Mouse (Mus musculus): Measurements from ENCODE around the gene Rab33a. TPM values are rescaled to one million over a fixed set of nuclear protein-coding genes. Genes with fewer than 3 reads are reported as not detected.

The Rab33a gene
- 39.2 and 45.0 TPM in 2 replicates for polyA plus RNA-seq (2016; fragmentation: Nextera tagmentation; extraction: Ambion mirVana)

DNA sequence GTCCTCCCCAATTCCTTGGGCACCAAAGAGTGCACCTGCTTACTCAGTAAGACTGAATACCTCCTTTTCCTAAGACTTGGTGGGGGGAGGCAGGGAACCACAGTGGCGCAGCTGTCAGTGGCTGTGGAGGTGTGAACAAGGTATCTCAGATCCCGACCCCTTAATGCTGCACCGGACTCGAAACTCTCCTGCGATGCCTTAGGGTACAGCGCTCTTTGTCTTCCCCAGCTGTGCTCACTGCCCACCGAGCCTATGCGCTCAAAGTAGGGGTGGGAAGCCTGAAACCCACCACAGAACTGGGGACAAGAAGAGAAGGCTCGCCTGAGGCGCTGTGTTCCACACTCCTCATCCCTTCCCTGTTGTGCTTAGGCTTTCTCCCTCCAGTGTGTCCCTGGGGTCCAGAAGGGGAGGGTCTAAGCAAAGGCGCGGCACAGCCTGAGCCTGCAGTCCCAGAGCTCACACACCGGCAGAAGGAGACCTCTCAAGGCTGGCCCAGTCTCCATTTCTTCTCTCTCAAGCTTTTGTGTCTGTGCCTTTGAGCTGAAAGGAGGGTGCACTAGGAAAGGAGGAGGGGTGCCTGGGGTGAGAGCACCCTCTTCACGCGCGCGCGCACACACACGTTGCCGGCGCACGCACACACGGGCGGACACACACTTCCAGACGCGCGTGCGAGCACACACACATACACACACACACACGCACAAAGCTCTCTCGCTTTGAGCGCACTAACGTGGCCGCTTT is at the start of gene Rab33a:
Gene Rab33a, plus strand, starts transcription at position 478 of the 741 bp plus-strand sequence.
- H3K36me3 ChIP-seq, result no peaks in the 10 kb centered on the region
- H3K4me2 ChIP-seq (replicated peaks), result peak within 1 kb of the TSS; percentile 63
- no peaks in the 10 kb centered on the region for H3K9me3 ChIP-seq
- peak within 1 kb of the TSS; percentile 91 for H3K27ac ChIP-seq (replicated peaks)
- H3K9ac ChIP-seq (replicated peaks), result peak within 1 kb of the TSS; percentile 70
- H3K4me1 ChIP-seq, result 0 out of 2 replicates have a peak, but pooled peaks cover 4% of the 10 kb centered on the region
- peak within 1 kb of the TSS; percentile 52 for H3K4me3 ChIP-seq
- 22% methylated on average over 33 of the region's 33 CpGs for WGBS
- ATAC-seq (ENCODE audit: low FRiP score, low read depth), result peak; percentile 86
- H3K27me3 ChIP-seq, result no peaks in the 10 kb centered on the region

DNA sequence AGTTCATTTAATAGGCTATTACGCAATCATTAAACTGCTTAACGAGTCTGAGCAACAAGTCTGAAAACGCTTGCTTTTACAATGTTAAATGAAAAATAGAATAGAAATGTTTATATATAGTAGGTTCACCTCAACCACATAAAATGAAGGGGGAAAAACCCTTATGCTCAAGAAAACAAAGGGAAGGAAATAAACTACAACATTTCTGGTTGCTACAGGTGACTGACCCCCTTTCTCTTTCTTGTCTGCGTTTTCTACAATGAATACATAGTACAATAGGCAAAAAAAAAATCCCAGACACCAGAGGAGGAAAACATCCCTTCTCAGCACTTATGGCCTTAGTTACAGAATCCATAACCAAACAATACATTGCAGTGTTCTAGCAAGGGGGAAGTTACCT is 38.0 kb upstream of the Rab33a start:
- Histone ChIP-seq H3K9ac (replicated peaks) (no peak overlapping the region), H3K9me3 (no peaks in the 10 kb centered on the region), H3K36me3 (peaks cover 34% of the 10 kb centered on the region), H3K4me1 (no peaks in the 10 kb centered on the region), H3K27ac (replicated peaks) (no peak overlapping the region), H3K4me2 (replicated peaks) (no peak overlapping the region), H3K27me3 (no peaks in the 10 kb centered on the region), H3K4me3 (no peak overlapping the region)
- 84% methylated on average over 4 of the region's 4 CpGs for WGBS
- no peak for ATAC-seq (ENCODE audit: low FRiP score, low read depth)

DNA sequence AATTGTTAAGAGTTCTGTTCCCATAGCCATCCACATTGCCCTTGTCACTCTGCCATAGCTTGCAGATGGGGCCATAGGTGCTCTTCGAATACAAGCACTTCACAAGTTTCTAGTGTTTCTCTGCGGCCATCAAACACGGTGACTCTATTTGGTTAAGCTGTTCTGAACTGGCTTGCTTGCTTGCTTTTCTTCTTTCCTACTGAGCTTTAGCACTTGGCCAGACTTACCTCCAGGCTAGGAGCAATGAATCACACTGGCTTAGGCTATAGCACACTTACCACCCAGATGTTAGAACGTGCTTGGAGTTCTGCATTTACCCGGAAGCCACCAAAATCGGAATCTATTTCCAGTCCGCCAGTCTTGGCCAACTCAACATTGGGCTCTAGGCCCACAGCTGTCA is 37.4 kb upstream of the Rab33a start:
- Histone ChIP-seq H3K4me2 (replicated peaks) (no peak overlapping the region), H3K27me3 (no peaks in the 10 kb centered on the region), H3K4me3 (no peak overlapping the region), H3K9me3 (no peaks in the 10 kb centered on the region), H3K36me3 (peaks cover 34% of the 10 kb centered on the region), H3K9ac (replicated peaks) (no peak overlapping the region), H3K27ac (replicated peaks) (no peak overlapping the region), H3K4me1 (no peaks in the 10 kb centered on the region)
- WGBS, result 95% methylated on average over 7 of the region's 7 CpGs
- no peak for ATAC-seq (ENCODE audit: low FRiP score, low read depth)

DNA sequence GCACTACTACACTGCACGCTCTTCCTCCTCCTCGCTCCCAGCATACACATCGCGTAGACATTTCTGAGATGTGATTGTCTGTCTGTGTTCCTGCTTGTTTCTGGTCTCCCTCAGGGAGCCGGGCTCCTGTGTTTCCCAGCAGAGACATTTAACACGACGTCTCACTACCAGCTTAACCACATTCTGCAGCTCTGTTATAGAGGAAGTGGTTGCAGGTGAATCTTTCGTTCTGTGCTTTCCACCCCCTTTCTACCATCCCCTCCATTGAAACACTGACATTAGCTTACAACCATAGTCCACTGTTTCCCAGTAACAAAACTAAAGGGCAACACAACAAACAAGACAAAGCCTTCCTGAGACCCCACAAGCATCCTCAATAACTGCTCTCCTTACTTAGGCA is 25.3 kb upstream of the Rab33a start:
- no peaks in the 10 kb centered on the region for H3K4me1 ChIP-seq
- H3K9me3 ChIP-seq, result no peaks in the 10 kb centered on the region
- no peak overlapping the region for H3K9ac ChIP-seq (replicated peaks)
- H3K27me3 ChIP-seq, result no peaks in the 10 kb centered on the region
- no peak for ATAC-seq (ENCODE audit: low FRiP score, low read depth)
- peaks cover 5% of the 10 kb centered on the region; the same call in 1 of the 2 replicates for H3K36me3 ChIP-seq
- H3K4me3 ChIP-seq, result no peak overlapping the region
- 94% methylated on average over 8 of the region's 8 CpGs for WGBS
- no peak overlapping the region for H3K27ac ChIP-seq (replicated peaks)
- no peak overlapping the region for H3K4me2 ChIP-seq (replicated peaks)

DNA sequence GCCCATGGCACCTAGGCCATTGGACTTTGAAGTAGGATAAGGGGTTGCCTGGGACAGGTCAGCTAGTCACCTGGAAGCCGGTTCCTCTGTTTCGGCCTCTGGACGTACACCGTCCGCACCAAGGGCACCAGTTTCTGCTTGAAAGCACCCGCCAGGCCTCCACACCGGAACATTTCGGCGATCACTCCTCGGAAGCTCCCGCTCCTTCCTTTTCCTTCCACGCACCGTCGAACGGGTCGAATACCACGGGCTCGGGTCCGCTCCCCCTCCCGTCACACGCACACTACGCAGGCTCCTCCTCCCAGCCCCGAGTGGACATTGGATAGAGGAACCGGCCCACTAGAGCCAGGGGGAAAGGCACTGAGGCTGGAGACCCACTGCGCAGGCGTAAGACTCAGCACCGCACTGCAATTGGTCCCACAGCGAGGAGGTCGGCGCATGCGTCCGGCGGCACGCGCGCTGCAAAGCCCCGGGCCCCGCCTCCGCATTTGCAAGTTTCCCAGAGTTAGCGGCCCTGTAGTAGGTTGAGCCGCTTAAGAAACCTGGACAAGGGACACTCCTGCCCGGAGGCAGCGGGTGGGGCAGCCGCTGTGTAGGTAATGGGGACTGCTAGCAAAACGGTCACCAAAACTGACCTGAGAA is 5.8 kb upstream of the Rab33a start, which contains the start of gene Aifm1:
Gene Aifm1, minus strand, starts transcription at position 398 of the 642 bp plus-strand sequence.
- no peaks in the 10 kb centered on the region for H3K36me3 ChIP-seq
- no peaks in the 10 kb centered on the region for H3K9me3 ChIP-seq
- H3K9ac ChIP-seq (replicated peaks), result peak within 1 kb of the TSS; percentile 61
- H3K27ac ChIP-seq (replicated peaks), result no peak within 1 kb of the TSS
- no peaks in the 10 kb centered on the region for H3K27me3 ChIP-seq
- peak within 1 kb of the TSS; percentile 55 for H3K4me2 ChIP-seq (replicated peaks)
- peak; percentile 98 for ATAC-seq (ENCODE audit: low FRiP score, low read depth)
- WGBS, result 19% methylated on average over 45 of the region's 45 CpGs
- H3K4me1 ChIP-seq, result 0 out of 2 replicates have a peak, but pooled peaks cover 6% of the 10 kb centered on the region
- H3K4me3 ChIP-seq, result peak within 1 kb of the TSS; percentile 54

DNA sequence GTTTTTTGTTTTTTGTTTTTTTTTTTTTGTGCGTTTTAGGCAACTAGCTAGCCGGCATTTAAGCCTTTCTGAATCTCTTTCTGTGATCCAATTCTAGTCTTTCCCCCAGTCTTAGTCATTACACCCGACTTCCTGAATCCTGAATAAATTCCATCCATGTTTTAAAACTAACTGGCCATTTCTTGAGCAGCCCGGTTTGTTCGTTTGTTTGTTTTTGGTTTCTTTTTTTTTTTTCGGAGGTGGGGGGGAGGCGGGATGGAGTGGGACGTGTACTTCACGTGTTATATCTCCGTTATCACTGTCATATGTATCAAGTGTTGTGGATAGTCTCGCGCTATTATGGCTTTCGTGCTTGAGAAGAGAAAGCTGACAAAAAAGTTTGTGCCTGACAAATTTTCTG is 5.3 kb upstream of the Rab33a start:
- H3K9ac ChIP-seq (replicated peaks), result 0 out of 2 replicates have a peak overlapping the region, but pooled peaks have one; percentile 20
- H3K27ac ChIP-seq (replicated peaks), result no peak overlapping the region
- ATAC-seq (ENCODE audit: low FRiP score, low read depth), result no peak
- 0 out of 2 replicates have a peak, but pooled peaks cover 6% of the 10 kb centered on the region for H3K4me1 ChIP-seq
- H3K27me3 ChIP-seq, result no peaks in the 10 kb centered on the region
- H3K9me3 ChIP-seq, result no peaks in the 10 kb centered on the region
- peak overlapping the region; percentile 54 for H3K4me3 ChIP-seq
- H3K36me3 ChIP-seq, result no peaks in the 10 kb centered on the region
- 28% methylated on average over 13 of the region's 13 CpGs for WGBS
- H3K4me2 ChIP-seq (replicated peaks), result peak overlapping the region; percentile 55

DNA sequence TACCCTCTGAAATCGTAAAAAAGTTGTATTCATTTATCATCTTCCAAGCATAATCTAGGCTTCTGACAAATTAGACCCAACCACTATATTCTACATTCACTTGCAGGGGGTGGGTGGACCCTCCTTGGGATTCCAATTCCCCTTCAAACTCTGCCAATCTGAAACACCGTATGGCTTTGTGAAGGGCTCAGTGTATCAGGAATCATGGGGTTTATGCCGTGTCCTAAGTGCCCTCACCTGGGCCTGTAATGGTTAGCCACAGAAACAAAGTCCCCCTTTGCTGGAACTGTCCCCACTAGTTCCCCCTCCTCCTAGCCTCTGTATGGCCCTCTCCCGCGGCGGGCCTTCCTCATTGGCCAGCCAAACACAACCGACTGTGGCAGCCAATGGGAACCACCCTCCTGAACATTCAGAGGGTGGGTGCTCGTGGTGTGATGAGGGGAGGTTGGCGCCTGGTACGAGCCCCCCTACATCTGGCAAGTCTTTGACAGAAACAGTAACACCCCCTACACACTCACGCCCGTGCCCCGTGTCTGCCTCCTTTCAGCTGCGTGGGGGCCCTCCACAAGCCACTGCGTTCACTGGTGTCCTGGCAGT is 776 bp upstream of the Rab33a start:
- Histone ChIP-seq H3K4me2 (replicated peaks) (peak overlapping the region; percentile 63), H3K4me1 (0 out of 2 replicates have a peak, but pooled peaks cover 4% of the 10 kb centered on the region), H3K36me3 (no peaks in the 10 kb centered on the region), H3K9ac (replicated peaks) (peak overlapping the region; percentile 70), H3K27ac (replicated peaks) (peak overlapping the region; percentile 91), H3K9me3 (no peaks in the 10 kb centered on the region), H3K4me3 (peak overlapping the region; percentile 52), H3K27me3 (no peaks in the 10 kb centered on the region)
- peak; percentile 91 for ATAC-seq (ENCODE audit: low FRiP score, low read depth)
- 31% methylated on average over 15 of the region's 15 CpGs for WGBS

DNA sequence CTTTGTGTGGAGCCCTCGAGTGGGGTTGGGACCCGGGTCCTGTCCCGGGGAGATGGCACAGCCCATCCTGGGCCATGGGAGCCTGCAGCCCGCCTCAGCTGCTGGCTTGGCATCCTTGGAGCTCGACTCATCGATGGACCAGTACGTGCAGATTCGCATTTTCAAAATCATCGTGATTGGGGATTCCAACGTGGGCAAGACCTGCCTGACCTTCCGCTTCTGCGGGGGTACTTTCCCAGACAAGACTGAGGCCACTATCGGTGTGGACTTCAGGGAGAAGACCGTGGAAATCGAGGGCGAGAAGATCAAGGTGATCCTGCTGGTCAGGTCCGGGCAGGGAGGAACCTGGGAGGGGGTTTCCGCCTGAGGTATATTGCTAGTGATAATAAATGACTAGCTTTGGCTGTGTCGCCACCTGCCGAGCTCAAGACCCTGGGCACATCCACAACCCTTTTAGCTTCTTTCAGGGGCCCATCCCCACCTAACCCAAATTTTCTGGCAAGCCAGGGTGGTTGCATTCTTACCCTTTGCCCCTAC is 532 bp downstream of the Rab33a start:
- Histone ChIP-seq H3K9ac (replicated peaks) (peak overlapping the region; percentile 70), H3K27ac (replicated peaks) (peak overlapping the region; percentile 91), H3K36me3 (no peaks in the 10 kb centered on the region), H3K4me3 (peak overlapping the region; percentile 52), H3K27me3 (no peaks in the 10 kb centered on the region), H3K9me3 (no peaks in the 10 kb centered on the region), H3K4me2 (replicated peaks) (peak overlapping the region; percentile 63), H3K4me1 (0 out of 2 replicates have a peak, but pooled peaks cover 4% of the 10 kb centered on the region)
- WGBS, result 29% methylated on average over 20 of the region's 20 CpGs
- no peak for ATAC-seq (ENCODE audit: low FRiP score, low read depth)

DNA sequence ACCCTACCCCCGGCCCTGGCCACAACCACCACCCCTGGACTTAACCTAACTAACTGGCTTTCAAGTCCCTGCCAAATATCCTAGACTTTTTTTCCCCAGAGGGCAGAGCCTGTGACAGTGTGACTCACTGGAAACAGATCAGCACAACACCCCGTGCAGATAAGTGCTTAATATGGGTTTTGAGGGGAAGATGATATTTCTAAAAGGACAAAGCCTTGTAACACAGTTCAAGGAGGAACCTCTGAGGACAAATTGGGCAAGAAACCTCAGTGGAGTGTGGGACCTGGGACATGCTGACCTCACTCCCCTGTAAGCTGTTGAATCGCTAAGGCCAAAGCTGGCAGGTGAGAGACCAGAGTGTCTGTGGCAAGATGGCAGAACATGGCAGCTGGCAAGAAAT is 2.6 kb downstream of the Rab33a start:
- Histone ChIP-seq H3K4me3 (no peak overlapping the region), H3K9ac (replicated peaks) (no peak overlapping the region), H3K36me3 (no peaks in the 10 kb centered on the region), H3K27me3 (no peaks in the 10 kb centered on the region), H3K4me2 (replicated peaks) (peak overlapping the region; percentile 63), H3K27ac (replicated peaks) (no peak overlapping the region), H3K4me1 (0 out of 2 replicates have a peak, but pooled peaks cover 4% of the 10 kb centered on the region), H3K9me3 (no peaks in the 10 kb centered on the region)
- 87% methylated on average over 3 of the region's 3 CpGs for WGBS
- no peak for ATAC-seq (ENCODE audit: low FRiP score, low read depth)

DNA sequence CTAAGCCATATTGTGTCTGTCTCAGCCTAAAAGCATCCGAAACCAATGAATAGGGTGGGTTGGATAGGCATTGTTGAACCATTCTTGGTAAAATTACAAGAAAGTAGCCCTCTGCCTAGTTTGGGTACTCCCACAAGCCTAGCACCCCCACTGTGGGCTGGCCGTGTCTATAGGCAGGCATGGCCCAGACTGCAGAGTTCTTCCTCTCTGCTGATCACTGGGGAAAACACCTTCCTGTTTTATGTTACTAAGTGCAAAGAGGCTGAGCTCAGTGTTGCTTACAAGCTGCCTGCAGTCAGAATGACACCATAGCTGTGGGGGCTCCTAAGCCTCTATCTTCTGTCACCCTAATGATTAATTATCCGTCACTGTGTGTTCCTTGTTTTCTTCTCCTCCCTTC is 4.4 kb downstream of the Rab33a start:
- H3K4me2 ChIP-seq (replicated peaks), result peak overlapping the region; percentile 16

DNA sequence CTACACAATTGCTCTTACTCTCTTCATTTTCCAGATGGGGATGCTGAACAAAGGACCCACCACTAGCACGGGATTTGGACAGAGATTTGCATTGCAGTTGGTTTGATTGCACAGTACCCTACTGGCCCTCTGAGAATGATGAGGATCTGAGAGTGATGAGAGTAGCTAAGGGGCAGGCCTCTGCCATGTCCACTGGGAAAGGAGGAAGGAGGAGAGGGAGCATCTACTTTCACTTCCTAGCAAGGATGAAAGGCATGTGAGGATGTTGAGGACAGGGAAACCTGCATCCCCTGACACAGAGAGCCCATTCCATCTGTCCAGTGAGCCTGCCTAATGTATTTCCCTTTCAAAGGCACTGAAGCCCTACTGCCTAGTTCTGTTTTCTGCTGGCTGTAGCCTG is 6.2 kb downstream of the Rab33a start:
- H3K4me2 ChIP-seq (replicated peaks), result no peak overlapping the region
- no peak for ATAC-seq (ENCODE audit: low FRiP score, low read depth)
- H3K9ac ChIP-seq (replicated peaks), result no peak overlapping the region
- no peaks in the 10 kb centered on the region for H3K9me3 ChIP-seq
- no peak overlapping the region for H3K27ac ChIP-seq (replicated peaks)
- H3K4me3 ChIP-seq, result no peak overlapping the region
- no peaks in the 10 kb centered on the region for H3K27me3 ChIP-seq
- 75% methylated on average over 1 of the region's 1 CpGs for WGBS
- 0 out of 2 replicates have a peak, but pooled peaks cover 4% of the 10 kb centered on the region for H3K4me1 ChIP-seq
- H3K36me3 ChIP-seq, result no peaks in the 10 kb centered on the region

More for the DNA sequence above, 4.4 kb downstream of the Rab33a start:
- no peaks in the 10 kb centered on the region for H3K9me3 ChIP-seq
- no peaks in the 10 kb centered on the region for H3K27me3 ChIP-seq
- 70% methylated on average over 3 of the region's 3 CpGs for WGBS
- no peak overlapping the region for H3K27ac ChIP-seq (replicated peaks)
- ATAC-seq (ENCODE audit: low FRiP score, low read depth), result no peak
- 0 out of 2 replicates have a peak, but pooled peaks cover 4% of the 10 kb centered on the region for H3K4me1 ChIP-seq
- H3K9ac ChIP-seq (replicated peaks), result no peak overlapping the region
- H3K36me3 ChIP-seq, result no peaks in the 10 kb centered on the region
- no peak overlapping the region for H3K4me3 ChIP-seq

Measured in midbrain, embryonic 12.5 days (tissue).